Comparison of ENCODE assay signal across 24 mouse cellular contexts in genomic region chr7:92803191-92803590, GRCm38 (mm10).
DNase-seq lines count a peak whose midpoint lies in the region; ATAC-seq and TF ChIP-seq lines count a peak whose summit lies in the region.
"Had no signal": no experiment of that assay in that cellular context is flagged by ENCODE, and none has a peak within 500 bp of the region (broad histone marks: within the 10 kb centered on the region; RNA-seq: fewer than 3 reads in every experiment).

No protein-coding gene starts in this region.

- H3K9me3 ChIP-seq in kidney, embryonic 15.5 days (replicated peaks), result no peaks in the 10 kb centered on the region
- H3K9me3 ChIP-seq in stomach, postnatal 0 days (ENCODE audit: control insufficient read depth, low read length), result no peaks in the 10 kb centered on the region
- H3K9me3 ChIP-seq: embryonic facial prominence, embryonic 13.5 days; embryonic facial prominence, embryonic 15.5 days; forebrain, embryonic 10.5 days; forebrain, embryonic 12.5 days had no signal

- no peaks in the 10 kb centered on the region for H3K36me3 ChIP-seq in kidney, adult 2 months (ENCODE audit: control insufficient read depth, insufficient read depth, low read length)
- H3K36me3 ChIP-seq in kidney, embryonic 15.5 days, result no peaks in the 10 kb centered on the region
- H3K36me3 ChIP-seq in stomach, postnatal 0 days (ENCODE audit: control insufficient read depth, insufficient read depth, low read length), result no peaks in the 10 kb centered on the region
- H3K36me3 ChIP-seq: embryonic facial prominence, embryonic 15.5 days; forebrain, embryonic 10.5 days; forebrain, embryonic 12.5 days had no signal

- no peak overlapping the region for H3K9ac ChIP-seq in kidney, embryonic 15.5 days
- no peak overlapping the region for H3K9ac ChIP-seq in stomach, postnatal 0 days (ENCODE audit: low read length)
- H3K9ac ChIP-seq: embryonic facial prominence, embryonic 13.5 days; embryonic facial prominence, embryonic 15.5 days; forebrain, embryonic 12.5 days had no signal

- H3K4me1 ChIP-seq in kidney, adult 2 months (ENCODE audit: control insufficient read depth, insufficient read depth, low read length), result no peaks in the 10 kb centered on the region
- H3K4me1 ChIP-seq in kidney, embryonic 15.5 days, result peaks cover 15% of the 10 kb centered on the region; the same call in 1 of the 2 replicates
- H3K4me1 ChIP-seq in stomach, postnatal 0 days (replicated peaks; ENCODE audit: control insufficient read depth, insufficient read depth), result no peaks in the 10 kb centered on the region; the same call in 1 of the 2 replicates

- ATAC-seq in kidney, embryonic 15.5 days (replicated peaks; ENCODE audit: low FRiP score), result no peak
- no peak for ATAC-seq in stomach, postnatal 0 days (ENCODE audit: low FRiP score, low TSS enrichment)
- ATAC-seq: forebrain, embryonic 14.5 days had no signal

- H3K4me3 ChIP-seq in kidney, adult 2 months (ENCODE audit: insufficient read depth, low read depth, low read length), result no peak overlapping the region
- H3K4me3 ChIP-seq in kidney, embryonic 15.5 days (replicated peaks), result no peak overlapping the region
- no peak overlapping the region for H3K4me3 ChIP-seq in stomach, postnatal 0 days (ENCODE audit: low read depth, low read length)
- H3K4me3 ChIP-seq: embryonic facial prominence, embryonic 13.5 days; embryonic facial prominence, embryonic 15.5 days; erythroblast, embryonic 14.5 days; forebrain, embryonic 10.5 days; forebrain, embryonic 12.5 days had no signal

- no peak overlapping the region for H3K27ac ChIP-seq in kidney, adult 2 months (ENCODE audit: insufficient read depth, low read depth, low read length)
- no peak overlapping the region for H3K27ac ChIP-seq in kidney, embryonic 15.5 days
- H3K27ac ChIP-seq in stomach, postnatal 0 days (replicated peaks), result 0 out of 2 replicates have a peak overlapping the region, but pooled peaks have one; percentile 24
- H3K27ac ChIP-seq: embryonic facial prominence, embryonic 13.5 days; embryonic facial prominence, embryonic 15.5 days; forebrain, embryonic 10.5 days; forebrain, embryonic 12.5 days had no signal

- TF ChIP-seq EP300 in stomach, postnatal 0 days (optimal IDR thresholded peaks at IDR 0.05), result no peak

- TF ChIP-seq POLR2A in kidney, adult 2 months (IDR thresholded peaks at IDR 0.05; ENCODE audit: low read depth, low read length), result no peak

- TF ChIP-seq CTCF in kidney, adult 2 months (conservative IDR thresholded peaks at IDR 0.05; ENCODE audit: insufficient read depth, insufficient read length, low read depth, low read length), result no peak
- no peak for TF ChIP-seq CTCF in stomach, postnatal 0 days (IDR thresholded peaks at IDR 0.05; ENCODE audit: low read depth)

- no peaks in the 10 kb centered on the region for H3K27me3 ChIP-seq in kidney, adult 2 months (replicated peaks; ENCODE audit: control insufficient read depth, insufficient read depth, low read length)
- H3K27me3 ChIP-seq in kidney, embryonic 15.5 days, result no peaks in the 10 kb centered on the region
- no peaks in the 10 kb centered on the region for H3K27me3 ChIP-seq in stomach, postnatal 0 days (ENCODE audit: control insufficient read depth, insufficient read depth, low read length)
- H3K27me3 ChIP-seq: embryonic facial prominence, embryonic 13.5 days; embryonic facial prominence, embryonic 15.5 days; forebrain, embryonic 12.5 days had no signal

- 27% methylated on average over 1 of the region's 1 CpGs for WGBS in kidney, adult 2 months
- 56% methylated on average over 1 of the region's 1 CpGs for WGBS in kidney, embryonic 15.5 days
- 64% methylated on average over 1 of the region's 1 CpGs for WGBS in stomach, postnatal 0 days

- H3K4me2 ChIP-seq in kidney, embryonic 15.5 days, result no peak overlapping the region
- no peak overlapping the region for H3K4me2 ChIP-seq in stomach, postnatal 0 days (replicated peaks; ENCODE audit: low read depth)
- H3K4me2 ChIP-seq: embryonic facial prominence, embryonic 13.5 days; embryonic facial prominence, embryonic 15.5 days; forebrain, embryonic 12.5 days had no signal

- DNase-seq in kidney, adult 2 months, result peak; percentile 72
- no peak for DNase-seq in kidney, postnatal 4 days
- DNase-seq in kidney, adult 9 months, result peak; percentile 79
- DNase-seq in kidney, postnatal 25 days, result no peak
- peak; percentile 13 to 58 for DNase-seq in kidney, postnatal 36 days
- DNase-seq in stomach, postnatal 0 days (ENCODE audit: low spot score), result no peak
- no peak for DNase-seq in heart, adult 18-20 months
- DNase-seq: adrenal gland, adult 2 months; adrenal gland, postnatal 10 days; adrenal gland, postnatal 25 days; cerebellum, adult 11 months; cerebellum, adult 18-20 months; cerebellum, adult 8-10 months; cerebellum, adult 9-11 months; cerebellum, postnatal 14 days; cerebellum, postnatal 36 days; embryo, embryonic 11 days had no signal

Comparison
In these comparisons a context has a peak if more than half of its experiments do, and no peak if none do; other contexts are left out.
1. DNase-seq: peak in kidney, adult 2 months (single experiment), kidney, adult 9 months (single experiment) and kidney, postnatal 36 days (2 of 2); none in kidney, postnatal 4 days (0 of 2), kidney, postnatal 25 days (0 of 2), stomach, postnatal 0 days (single experiment) and heart, adult 18-20 months (0 of 2).